Mouse (Mus musculus): ENCODE results near the gene Crybg2. TPM values are rescaled to one million over a fixed set of nuclear protein-coding genes. Genes with fewer than 3 reads are reported as not detected.

The Crybg2 gene
- polyA plus RNA-seq, 1 experiment from 2014 or later = 17.3 TPM

Other genes with a start within 250 kb of the Crybg2 start
- 31.5 and 35.6 TPM in 2 replicates for gene Rps6ka1, start 173.0 kb upstream of the Crybg2 start, polyA plus RNA-seq (2015; fragmentation: Nextera tagmentation; extraction: Ambion mirVana)
- gene Hmgn2, start 92.2 kb upstream of the Crybg2 start, polyA plus RNA-seq (2015; fragmentation: Nextera tagmentation; extraction: Ambion mirVana) = 1,764 and 1,770 TPM in 2 replicates
- gene Dhdds, start 59.9 kb upstream of the Crybg2 start, polyA plus RNA-seq (2015; fragmentation: Nextera tagmentation; extraction: Ambion mirVana) = 41.9 and 46.0 TPM in 2 replicates
- 0.17 TPM in 1 of 2 replicates, not detected in the other for gene Lin28a, start 42.0 kb upstream of the Crybg2 start, polyA plus RNA-seq (2015; fragmentation: Nextera tagmentation; extraction: Ambion mirVana)
- gene Zfp683, start 7.0 kb upstream of the Crybg2 start, polyA plus RNA-seq (2015; fragmentation: Nextera tagmentation; extraction: Ambion mirVana) = not detected in 2 replicates
- 15.9 and 20.1 TPM in 2 replicates for gene Cd52, start 34.3 kb downstream of the Crybg2 start, polyA plus RNA-seq (2015; fragmentation: Nextera tagmentation; extraction: Ambion mirVana)
- 10.7 and 13.3 TPM in 2 replicates for gene Ubxn11, start 41.8 kb downstream of the Crybg2 start, polyA plus RNA-seq (2015; fragmentation: Nextera tagmentation; extraction: Ambion mirVana)
- gene Sh3bgrl3, start 68.0 kb downstream of the Crybg2 start, polyA plus RNA-seq (2015; fragmentation: Nextera tagmentation; extraction: Ambion mirVana) = 476 and 496 TPM in 2 replicates
- 43.5 and 46.6 TPM in 2 replicates for gene Cep85, start 126.3 kb downstream of the Crybg2 start, polyA plus RNA-seq (2015; fragmentation: Nextera tagmentation; extraction: Ambion mirVana)
- gene Gm7534, start 142.2 kb downstream of the Crybg2 start, polyA plus RNA-seq (2015; fragmentation: Nextera tagmentation; extraction: Ambion mirVana) = not detected in 2 replicates
- gene Catsper4, start 166.6 kb downstream of the Crybg2 start, polyA plus RNA-seq (2015; fragmentation: Nextera tagmentation; extraction: Ambion mirVana) = 0.29 TPM in 1 of 2 replicates, not detected in the other
- gene Cnksr1, start 177.6 kb downstream of the Crybg2 start, polyA plus RNA-seq (2015; fragmentation: Nextera tagmentation; extraction: Ambion mirVana) = 3.6 and 3.9 TPM in 2 replicates
- 0.22 TPM in 1 of 2 replicates, not detected in the other for gene E130218I03Rik, start 182.8 kb downstream of the Crybg2 start, polyA plus RNA-seq (2015; fragmentation: Nextera tagmentation; extraction: Ambion mirVana)
- 14.3 and 15.8 TPM in 2 replicates for gene Zfp593, start 184.8 kb downstream of the Crybg2 start, polyA plus RNA-seq (2015; fragmentation: Nextera tagmentation; extraction: Ambion mirVana)
- gene Gm30191, start 186.1 kb downstream of the Crybg2 start, polyA plus RNA-seq (2015; fragmentation: Nextera tagmentation; extraction: Ambion mirVana) = not detected in 2 replicates
- 5.8 and 7.8 TPM in 2 replicates for gene Grrp1, start 193.3 kb downstream of the Crybg2 start, polyA plus RNA-seq (2015; fragmentation: Nextera tagmentation; extraction: Ambion mirVana)
- gene Pdik1l, start 227.1 kb downstream of the Crybg2 start, polyA plus RNA-seq (2015; fragmentation: Nextera tagmentation; extraction: Ambion mirVana) = 19.7 and 20.2 TPM in 2 replicates